Mouse (Mus musculus): ENCODE results near the gene Mpdu1. TPM values are rescaled to one million over a fixed set of nuclear protein-coding genes. Genes with fewer than 3 reads are reported as not detected.

The Mpdu1 gene
- total and polyA plus RNA-seq, 3 experiments, result 60.9 to 259 (median 101) TPM

- no peak for DNase-seq (ENCODE audit: low read depth, low spot score)
- Histone ChIP-seq H3K36me3 (ENCODE audit: control insufficient read depth in 1 of 2, insufficient read depth in 2 of 2, low read length in 2 of 2) (peaks cover 0 to 24% of the 10 kb centered on the region in 2 experiments; a peak in 2 of 4 replicates), H3K79me2 (ENCODE audit: control insufficient read depth, insufficient read depth, low read length, poor library complexity) (no peaks in the 10 kb centered on the region), H3K27me3 (ENCODE audit: control insufficient read depth in 1 of 2, insufficient read depth in 2 of 2, low read length in 2 of 2) (peaks cover 0 to 3% of the 10 kb centered on the region in 2 experiments; a peak in 1 of 4 replicates), H3K4me3 (ENCODE audit: control insufficient read depth in 1 of 2, insufficient read depth in 1 of 2, low read depth in 2 of 2, low read length in 2 of 2) (no peak overlapping the region), H3K9ac (ENCODE audit: control insufficient read depth, low read depth, low read length, poor library complexity, severe bottlenecking) (no peak overlapping the region), H3K4me1 (ENCODE audit: control insufficient read depth in 1 of 2, insufficient read depth in 2 of 2, low read length in 2 of 2) (peaks cover 24 to 39% of the 10 kb centered on the region in 2 experiments), H3K27ac (ENCODE audit: control insufficient read depth, low read depth, low read length) (no peak overlapping the region), H3K9me3 (replicated peaks; ENCODE audit: insufficient read depth, low read length) (no peaks in the 10 kb centered on the region)
- TF ChIP-seq NELFE (IDR thresholded peaks at IDR 0.05; ENCODE audit: low read depth, low read length), result no peak
- no peak for TF ChIP-seq MXI1 (IDR thresholded peaks at IDR 0.05; ENCODE audit: low read depth, low read length)
- no peak for TF ChIP-seq TCF12 (IDR thresholded peaks at IDR 0.05; ENCODE audit: low read depth, low read length)
- no peak for TF ChIP-seq ZKSCAN1 (IDR thresholded peaks at IDR 0.05; ENCODE audit: low read depth, low read length)
- no peak for TF ChIP-seq EP300 (IDR thresholded peaks at IDR 0.05; ENCODE audit: low read depth in 1 of 2, low read length in 2 of 2)
Observed at GRCm38 (mm10) chr11:69610899-69611298, 51.5 kb downstream of the Mpdu1 start.

GRCm38 (mm10) chr11:69609416-69609815, 53.0 kb downstream of the Mpdu1 start:
- Histone ChIP-seq H3K27ac (ENCODE audit: control insufficient read depth, low read depth, low read length) (peak overlapping the region; percentile 91), H3K4me3 (ENCODE audit: control insufficient read depth in 1 of 2, insufficient read depth in 1 of 2, low read depth in 2 of 2, low read length in 2 of 2) (peak overlapping the region; percentile 24 to 27), H3K79me2 (ENCODE audit: control insufficient read depth, insufficient read depth, low read length, poor library complexity) (peaks cover 6% of the 10 kb centered on the region), H3K9me3 (replicated peaks; ENCODE audit: insufficient read depth, low read length) (no peaks in the 10 kb centered on the region), H3K4me1 (ENCODE audit: control insufficient read depth in 1 of 2, insufficient read depth in 2 of 2, low read length in 2 of 2) (peaks cover 24 to 41% of the 10 kb centered on the region in 2 experiments), H3K9ac (ENCODE audit: control insufficient read depth, low read depth, low read length, poor library complexity, severe bottlenecking) (peak overlapping the region; percentile 66), H3K36me3 (ENCODE audit: control insufficient read depth in 1 of 2, insufficient read depth in 2 of 2, low read length in 2 of 2) (peaks cover 0 to 26% of the 10 kb centered on the region in 2 experiments; a peak in 2 of 4 replicates), H3K27me3 (ENCODE audit: control insufficient read depth in 1 of 2, insufficient read depth in 2 of 2, low read length in 2 of 2) (no peaks in the 10 kb centered on the region)
- DNase-seq (ENCODE audit: low read depth, low spot score), result peak; percentile 94
- TF ChIP-seq E2F4 (IDR thresholded peaks at IDR 0.05; ENCODE audit: borderline replicate concordance, low read depth, low read length), result no peak
- peak; percentile 66 for TF ChIP-seq RCOR1 (IDR thresholded peaks at IDR 0.05; ENCODE audit: low read depth, low read length)
- no peak for TF ChIP-seq RAD21 (IDR thresholded peaks at IDR 0.05; ENCODE audit: low read depth, low read length)
- TF ChIP-seq CHD1 (IDR thresholded peaks at IDR 0.05; ENCODE audit: low read depth, low read length), result peak; percentile 94
- peak; percentile 99 for TF ChIP-seq MYB (IDR thresholded peaks at IDR 0.05; ENCODE audit: low read depth, low read length)
- peak; percentile 93 to 97 for TF ChIP-seq USF2 (IDR thresholded peaks at IDR 0.05; ENCODE audit: borderline replicate concordance in 1 of 2, insufficient read depth in 1 of 2, low read depth in 1 of 2, low read length in 2 of 2)
- TF ChIP-seq TCF12 (IDR thresholded peaks at IDR 0.05; ENCODE audit: low read depth, low read length), result peak; percentile 86
- no peak for TF ChIP-seq ZC3H11A (IDR thresholded peaks at IDR 0.05; ENCODE audit: low read depth, low read length)
- TF ChIP-seq MAFK (IDR thresholded peaks at IDR 0.05; ENCODE audit: borderline replicate concordance, low read depth, low read length), result no peak; the same call in 1 of the 2 replicates
- TF ChIP-seq KAT2A (conservative IDR thresholded peaks at IDR 0.05; ENCODE audit: low read depth, low read length), result no peak
- 0 out of 2 replicates have a peak, but pooled peaks have one; percentile 60 for TF ChIP-seq POLR2AphosphoS2 (IDR thresholded peaks at IDR 0.05; ENCODE audit: low read length)
- TF ChIP-seq MYC (IDR thresholded peaks at IDR 0.05; ENCODE audit: low read depth, low read length), result peak; percentile 98
- peak; percentile 95 for TF ChIP-seq ETS1 (IDR thresholded peaks at IDR 0.05; ENCODE audit: low read depth, low read length)
- 0 out of 2 replicates have a peak, but pooled peaks have one; percentile 63 for TF ChIP-seq UBTF (IDR thresholded peaks at IDR 0.05; ENCODE audit: borderline replicate concordance, insufficient read depth, low read depth, low read length)
- TF ChIP-seq ZKSCAN1 (IDR thresholded peaks at IDR 0.05; ENCODE audit: low read depth, low read length), result no peak
- TF ChIP-seq TBP (IDR thresholded peaks at IDR 0.05; ENCODE audit: low read depth, low read length), result peak; percentile 88
- no peak for TF ChIP-seq CHD2 (IDR thresholded peaks at IDR 0.05; ENCODE audit: low read length)
- TF ChIP-seq EP300 (IDR thresholded peaks at IDR 0.05; ENCODE audit: low read depth in 1 of 2, low read length in 2 of 2), result peak; percentile 85 to 97
- TF ChIP-seq MAX (IDR thresholded peaks at IDR 0.05; ENCODE audit: low read length), result peak; percentile 99
- TF ChIP-seq GABPA (IDR thresholded peaks at IDR 0.05; ENCODE audit: low read depth, low read length), result no peak
- TF ChIP-seq POLR2AphosphoS5 (IDR thresholded peaks at IDR 0.05; ENCODE audit: borderline replicate concordance, low read depth, low read length), result no peak
- TF ChIP-seq ZNF384 (IDR thresholded peaks at IDR 0.05; ENCODE audit: low read depth, low read length), result 0 out of 2 replicates have a peak, but pooled peaks have one; percentile 40
- TF ChIP-seq SIN3A (IDR thresholded peaks at IDR 0.05; ENCODE audit: low read length), result peak; percentile 97
- no peak for TF ChIP-seq NRF1 (IDR thresholded peaks at IDR 0.05; ENCODE audit: insufficient read depth, low read depth, low read length, poor library complexity, severe bottlenecking)
- peak; percentile 89 for TF ChIP-seq GATA1 (IDR thresholded peaks at IDR 0.05; ENCODE audit: low read depth, low read length)
- no peak for TF ChIP-seq JUND (IDR thresholded peaks at IDR 0.05; ENCODE audit: low read depth, low read length)
- TF ChIP-seq HCFC1 (IDR thresholded peaks at IDR 0.05; ENCODE audit: low read depth, low read length), result peak; percentile 63
- TF ChIP-seq SMC3 (IDR thresholded peaks at IDR 0.05; ENCODE audit: low read depth, low read length), result no peak
- TF ChIP-seq ELF1 (IDR thresholded peaks at IDR 0.05; ENCODE audit: low read depth, low read length), result no peak

Measured in MEL (cell line).